Comparison of ENCODE assay signal across 1 mouse cellular context in genomic region chr11:55469923-55470691, GRCm38 (mm10).
TF ChIP-seq lines count a peak whose summit lies in the region.

No protein-coding gene starts in this region.

TF ChIP-seq in MEL, 35 proteins besides CTCF, POLR2A, EP300 and RAD21 (continued from another document):
- no peak for TF ChIP-seq ZC3H11A (IDR thresholded peaks at IDR 0.05; ENCODE audit: low read depth, low read length)
- TF ChIP-seq ZKSCAN1 (IDR thresholded peaks at IDR 0.05; ENCODE audit: low read depth, low read length): no peak
- TF ChIP-seq HCFC1 (IDR thresholded peaks at IDR 0.05; ENCODE audit: low read depth, low read length): no peak
- no peak; the same call in 1 of the 2 replicates for TF ChIP-seq CHD1 (IDR thresholded peaks at IDR 0.05; ENCODE audit: low read depth, low read length)
- TF ChIP-seq SMC3 (IDR thresholded peaks at IDR 0.05; ENCODE audit: low read depth, low read length): no peak
- no peak for TF ChIP-seq NRF1 (IDR thresholded peaks at IDR 0.05; ENCODE audit: insufficient read depth, low read depth, low read length, poor library complexity, severe bottlenecking)
- peak; percentile 49; the same call in 1 of the 2 replicates for TF ChIP-seq E2F4 (IDR thresholded peaks at IDR 0.05; ENCODE audit: borderline replicate concordance, low read depth, low read length)
- no peak for TF ChIP-seq POLR2AphosphoS5 (IDR thresholded peaks at IDR 0.05; ENCODE audit: borderline replicate concordance, low read depth, low read length)
- 0 out of 2 replicates have a peak, but pooled peaks have one; percentile 4 for TF ChIP-seq RCOR1 (IDR thresholded peaks at IDR 0.05; ENCODE audit: low read depth, low read length)
- no peak for TF ChIP-seq ELF1 (IDR thresholded peaks at IDR 0.05; ENCODE audit: low read depth, low read length)
- TF ChIP-seq NELFE (IDR thresholded peaks at IDR 0.05; ENCODE audit: low read depth, low read length): no peak
- no peak for TF ChIP-seq UBTF (IDR thresholded peaks at IDR 0.05; ENCODE audit: borderline replicate concordance, insufficient read depth, low read depth, low read length)
- TF ChIP-seq SIN3A (IDR thresholded peaks at IDR 0.05; ENCODE audit: low read length): peak; percentile 63
- TF ChIP-seq CHD2 (IDR thresholded peaks at IDR 0.05; ENCODE audit: low read length): no peak
- 0 out of 2 replicates have a peak, but pooled peaks have one; percentile 33 for TF ChIP-seq TBP (IDR thresholded peaks at IDR 0.05; ENCODE audit: low read depth, low read length)
- no peak for TF ChIP-seq MEF2A (IDR thresholded peaks at IDR 0.05; ENCODE audit: extremely low read depth, insufficient replicate concordance, low read depth, low read length, poor library complexity, severe bottlenecking)
- TF ChIP-seq MAX (IDR thresholded peaks at IDR 0.05; ENCODE audit: low read length): peak; percentile 70; the same call in 1 of the 2 replicates
- peak; percentile 36 for TF ChIP-seq POLR2AphosphoS2 (IDR thresholded peaks at IDR 0.05; ENCODE audit: low read length)
- TF ChIP-seq USF1 (IDR thresholded peaks at IDR 0.05; ENCODE audit: low read depth, low read length): no peak
- no peak for TF ChIP-seq MAZ (IDR thresholded peaks at IDR 0.05; ENCODE audit: low read depth, low read length)
